Mouse (Mus musculus) myocyte (in vitro differentiated cells): ENCODE data around the gene Parp9.

Source experiments
- E2F4 ChIP-seq: IDR thresholded peaks from one replicate; pipeline ENCODE4 v1.6.1; 2011; ENCODE audit warnings: mild to moderate bottlenecking, control low read depth, moderate library complexity; ENCODE audit not compliant: insufficient read depth
- MAX ChIP-seq: IDR thresholded peaks from one replicate; pipeline ENCODE4 v1.6.1; 2011; ENCODE audit warnings: low read depth, mild to moderate bottlenecking, control low read depth
- MYOD1 ChIP-seq, 3 experiments: IDR thresholded peaks; one replicate each; pipeline ENCODE4 v1.6.1; 2011; ENCODE audit warnings: control low read depth in 2 of 3, low read depth in 2 of 3, mild to moderate bottlenecking in 2 of 3, moderate library complexity in 1 of 3; ENCODE audit not compliant: insufficient read length in 2 of 3, control insufficient read depth in 1 of 3
- MYOG ChIP-seq, 3 experiments: IDR thresholded peaks; one replicate each; pipeline ENCODE4 v1.6.1; 2011; ENCODE audit warnings: control low read depth in 2 of 3, low read depth in 2 of 3, mild to moderate bottlenecking in 2 of 3; ENCODE audit not compliant: insufficient read length in 2 of 3, control insufficient read depth in 1 of 3, insufficient read depth in 1 of 3
- POLR2A ChIP-seq: IDR thresholded peaks from one replicate; pipeline ENCODE4 v1.6.1; 2011; ENCODE audit warnings: low read depth, mild to moderate bottlenecking, control low read depth, moderate library complexity; ENCODE audit not compliant: insufficient read length
- REST ChIP-seq: IDR thresholded peaks from one replicate; pipeline ENCODE4 v1.6.1; 2011; ENCODE audit warnings: mild to moderate bottlenecking, control low read depth, moderate library complexity; ENCODE audit not compliant: insufficient read depth, insufficient read length
- TCF3 ChIP-seq: IDR thresholded peaks from one replicate; pipeline ENCODE4 v1.6.1; 2011; ENCODE audit warnings: low read depth, control low read depth; ENCODE audit not compliant: insufficient read length

- no peak for TF ChIP-seq MAX
- no peak for TF ChIP-seq POLR2A
- no peak for TF ChIP-seq E2F4
- no peak for TF ChIP-seq MYOG (IDR thresholded peaks at IDR 0.05; ENCODE audit: control insufficient read depth in 1 of 3, insufficient read depth in 1 of 3, insufficient read length in 2 of 3, low read depth in 2 of 3)
- TF ChIP-seq MYOD1 (IDR thresholded peaks at IDR 0.05; ENCODE audit: control insufficient read depth in 1 of 3, insufficient read length in 2 of 3, low read depth in 2 of 3), result no peak
- no peak for TF ChIP-seq REST
- TF ChIP-seq TCF3, result no peak
Measured at GRCm38 (mm10) chr16:35982506-35982901, 44.2 kb downstream of the Parp9 start.
